Mouse (Mus musculus): Measurements from ENCODE around the gene Atg5. TPM values are rescaled to one million over a fixed set of nuclear protein-coding genes. Genes with fewer than 3 reads are reported as not detected.

Gene Atg5
- polyA plus RNA-seq, 1 experiment from 2014 or later = 37.5 TPM

- no peaks in the 10 kb centered on the region for H3K27me3 ChIP-seq (ENCODE audit: control insufficient read depth, insufficient read depth, low read length)
- no peaks in the 10 kb centered on the region for H3K36me3 ChIP-seq (ENCODE audit: control insufficient read depth, insufficient read depth, low read length)
- H3K9ac ChIP-seq (ENCODE audit: low read length) = no peak overlapping the region
- H3K4me1 ChIP-seq (replicated peaks; ENCODE audit: control insufficient read depth, insufficient read depth) = no peaks in the 10 kb centered on the region
- H3K4me2 ChIP-seq (replicated peaks; ENCODE audit: low read depth) = no peak overlapping the region
- no peak overlapping the region for H3K4me3 ChIP-seq (ENCODE audit: low read depth, low read length)
- no peak overlapping the region for H3K27ac ChIP-seq (replicated peaks)
- 62% methylated on average over 11 of the region's 11 CpGs for WGBS
- no peak for DNase-seq (ENCODE audit: low spot score)
- ATAC-seq (ENCODE audit: low FRiP score, low TSS enrichment) = no peak
- H3K9me3 ChIP-seq (ENCODE audit: control insufficient read depth, low read length) = no peaks in the 10 kb centered on the region
- no peak for TF ChIP-seq CTCF (IDR thresholded peaks at IDR 0.05; ENCODE audit: low read depth)
- TF ChIP-seq EP300 (optimal IDR thresholded peaks at IDR 0.05) = no peak
These were observed 120.6 kb downstream of the Atg5 start for GRCm38 (mm10) chr10:44388706-44389233.

- TF ChIP-seq CTCF (IDR thresholded peaks at IDR 0.05; ENCODE audit: low read depth) (no peak), EP300 (optimal IDR thresholded peaks at IDR 0.05) (no peak)
- H3K4me1 ChIP-seq (replicated peaks; ENCODE audit: control insufficient read depth, insufficient read depth) = no peaks in the 10 kb centered on the region
- H3K27ac ChIP-seq (replicated peaks) = no peak overlapping the region
- no peak overlapping the region for H3K4me3 ChIP-seq (ENCODE audit: low read depth, low read length)
- H3K4me2 ChIP-seq (replicated peaks; ENCODE audit: low read depth) = no peak overlapping the region
- H3K9me3 ChIP-seq (ENCODE audit: control insufficient read depth, low read length) = no peaks in the 10 kb centered on the region
- H3K27me3 ChIP-seq (ENCODE audit: control insufficient read depth, insufficient read depth, low read length) = no peaks in the 10 kb centered on the region
- H3K36me3 ChIP-seq (ENCODE audit: control insufficient read depth, insufficient read depth, low read length) = no peaks in the 10 kb centered on the region
- H3K9ac ChIP-seq (ENCODE audit: low read length) = no peak overlapping the region
- 76% methylated on average over 5 of the region's 5 CpGs for WGBS
- ATAC-seq (ENCODE audit: low FRiP score, low TSS enrichment) = no peak
- DNase-seq (ENCODE audit: low spot score) = no peak
These were observed 122.1 kb downstream of the Atg5 start for GRCm38 (mm10) chr10:44390286-44390685.

- no peak overlapping the region for H3K9ac ChIP-seq (ENCODE audit: low read length)
- no peak overlapping the region for H3K27ac ChIP-seq (replicated peaks)
- ATAC-seq (ENCODE audit: low FRiP score, low TSS enrichment) = no peak
- DNase-seq (ENCODE audit: low spot score) = no peak
- TF ChIP-seq CTCF (IDR thresholded peaks at IDR 0.05; ENCODE audit: low read depth) (no peak), EP300 (optimal IDR thresholded peaks at IDR 0.05) (no peak)
- no peaks in the 10 kb centered on the region for H3K9me3 ChIP-seq (ENCODE audit: control insufficient read depth, low read length)
- no peak overlapping the region for H3K4me3 ChIP-seq (ENCODE audit: low read depth, low read length)
- WGBS = 40% methylated on average over 12 of the region's 12 CpGs
- no peaks in the 10 kb centered on the region for H3K27me3 ChIP-seq (ENCODE audit: control insufficient read depth, insufficient read depth, low read length)
- no peak overlapping the region for H3K4me2 ChIP-seq (replicated peaks; ENCODE audit: low read depth)
- no peaks in the 10 kb centered on the region for H3K36me3 ChIP-seq (ENCODE audit: control insufficient read depth, insufficient read depth, low read length)
- no peaks in the 10 kb centered on the region for H3K4me1 ChIP-seq (replicated peaks; ENCODE audit: control insufficient read depth, insufficient read depth)
These were observed 123.5 kb downstream of the Atg5 start for GRCm38 (mm10) chr10:44391509-44392290.

GRCm38 (mm10) chr10:44392855-44393254 lies 124.7 kb downstream of the Atg5 start:
- DNase-seq (ENCODE audit: low spot score) = no peak
- whole genome bisulfite sequencing = 69% methylated on average over 8 of the region's 8 CpGs

GRCm38 (mm10) chr10:44400119-44400518 lies 132.0 kb downstream of the Atg5 start:
- no peak overlapping the region for H3K4me3 ChIP-seq (ENCODE audit: low read depth, low read length)
- H3K27ac ChIP-seq (replicated peaks) = no peak overlapping the region
- no peaks in the 10 kb centered on the region for H3K4me1 ChIP-seq (replicated peaks; ENCODE audit: control insufficient read depth, insufficient read depth)
- no peaks in the 10 kb centered on the region for H3K27me3 ChIP-seq (ENCODE audit: control insufficient read depth, insufficient read depth, low read length)
- TF ChIP-seq CTCF (IDR thresholded peaks at IDR 0.05; ENCODE audit: low read depth) (no peak), EP300 (optimal IDR thresholded peaks at IDR 0.05) (no peak)
- no peak overlapping the region for H3K4me2 ChIP-seq (replicated peaks; ENCODE audit: low read depth)
- H3K36me3 ChIP-seq (ENCODE audit: control insufficient read depth, insufficient read depth, low read length) = no peaks in the 10 kb centered on the region
- H3K9ac ChIP-seq (ENCODE audit: low read length) = no peak overlapping the region
- H3K9me3 ChIP-seq (ENCODE audit: control insufficient read depth, low read length) = no peaks in the 10 kb centered on the region
- ATAC-seq (ENCODE audit: low FRiP score, low TSS enrichment) (no peak), DNase-seq (ENCODE audit: low spot score) (no peak)
- WGBS = 64% methylated on average over 3 of the region's 3 CpGs

More at GRCm38 (mm10) chr10:44392855-44393254, 124.7 kb downstream of the Atg5 start:
- no peak overlapping the region for H3K4me2 ChIP-seq (replicated peaks; ENCODE audit: low read depth)
- no peaks in the 10 kb centered on the region for H3K9me3 ChIP-seq (ENCODE audit: control insufficient read depth, low read length)
- H3K27me3 ChIP-seq (ENCODE audit: control insufficient read depth, insufficient read depth, low read length) = no peaks in the 10 kb centered on the region
- no peak for ATAC-seq (ENCODE audit: low FRiP score, low TSS enrichment)
- no peak overlapping the region for H3K4me3 ChIP-seq (ENCODE audit: low read depth, low read length)
- TF ChIP-seq EP300 (optimal IDR thresholded peaks at IDR 0.05) (no peak), CTCF (IDR thresholded peaks at IDR 0.05; ENCODE audit: low read depth) (no peak)
- H3K36me3 ChIP-seq (ENCODE audit: control insufficient read depth, insufficient read depth, low read length) = no peaks in the 10 kb centered on the region
- H3K9ac ChIP-seq (ENCODE audit: low read length) = no peak overlapping the region
- H3K4me1 ChIP-seq (replicated peaks; ENCODE audit: control insufficient read depth, insufficient read depth) = no peaks in the 10 kb centered on the region
- H3K27ac ChIP-seq (replicated peaks) = no peak overlapping the region

- H3K27me3 ChIP-seq (ENCODE audit: control insufficient read depth, insufficient read depth, low read length) = no peaks in the 10 kb centered on the region
- H3K4me3 ChIP-seq (ENCODE audit: low read depth, low read length) = no peak overlapping the region
- H3K36me3 ChIP-seq (ENCODE audit: control insufficient read depth, insufficient read depth, low read length) = no peaks in the 10 kb centered on the region
- no peak for TF ChIP-seq EP300 (optimal IDR thresholded peaks at IDR 0.05)
- TF ChIP-seq CTCF (IDR thresholded peaks at IDR 0.05; ENCODE audit: low read depth) = no peak
- ATAC-seq (ENCODE audit: low FRiP score, low TSS enrichment) = no peak
- no peaks in the 10 kb centered on the region for H3K9me3 ChIP-seq (ENCODE audit: control insufficient read depth, low read length)
- no peak overlapping the region for H3K27ac ChIP-seq (replicated peaks)
- DNase-seq (ENCODE audit: low spot score) = no peak
- no peak overlapping the region for H3K9ac ChIP-seq (ENCODE audit: low read length)
- WGBS = 64% methylated on average over 13 of the region's 13 CpGs
- no peak overlapping the region for H3K4me2 ChIP-seq (replicated peaks; ENCODE audit: low read depth)
- H3K4me1 ChIP-seq (replicated peaks; ENCODE audit: control insufficient read depth, insufficient read depth) = no peaks in the 10 kb centered on the region
These were observed 132.4 kb downstream of the Atg5 start for GRCm38 (mm10) chr10:44400602-44401001.
